Mouse (Mus musculus) liver, embryonic 12.5 days (tissue): Measurements from ENCODE around the gene Cfap54. TPM values are rescaled to one million over a fixed set of nuclear protein-coding genes. Genes with fewer than 3 reads are reported as not detected.

ENCODE experiments used
- ATAC-seq: fragments of 200-750 bp; cut with Nextera tagmentation; 2 replicates; pipeline ENCODE4 v1.8.0; 2017; ENCODE audit warnings: moderate number of reproducible peaks, mild to moderate bottlenecking, moderate library complexity
- H3K27ac ChIP-seq: fragments of 300-500 bp; sonication (generic); 2 replicates; pipeline ENCODE4 v1.5.1; 2016; ENCODE audit warnings: mild to moderate bottlenecking
- H3K27me3 ChIP-seq: fragments of 300-500 bp; sonication (generic); replicated peaks from 2 replicates; pipeline ENCODE4 v1.6.1; 2016; ENCODE audit warnings: mild to moderate bottlenecking, moderate library complexity
- H3K36me3 ChIP-seq: fragments of 300-500 bp; sonication (generic); 2 replicates; pipeline ENCODE4 v1.6.1; 2016; ENCODE audit warnings: mild to moderate bottlenecking, moderate library complexity
- H3K4me1 ChIP-seq: fragments of 300-500 bp; sonication (generic); 2 replicates; pipeline ENCODE4 v1.6.1; 2016
- H3K4me2 ChIP-seq: fragments of 300-500 bp; sonication (generic); 2 replicates; pipeline ENCODE4 v1.6.1; 2016; ENCODE audit warnings: mild to moderate bottlenecking, moderate library complexity
- H3K4me3 ChIP-seq: fragments of 300-500 bp; sonication (generic); 2 replicates; pipeline ENCODE4 v1.5.1; 2016; ENCODE audit warnings: mild to moderate bottlenecking, moderate library complexity
- H3K9ac ChIP-seq: fragments of 300-500 bp; sonication (generic); 2 replicates; pipeline ENCODE4 v1.6.1; 2016; ENCODE audit warnings: mild to moderate bottlenecking, moderate library complexity
- H3K9me3 ChIP-seq: fragments of 300-500 bp; sonication (generic); replicated peaks from 2 replicates; pipeline ENCODE4 v1.6.1; 2016; ENCODE audit warnings: mild to moderate bottlenecking, moderate library complexity
- WGBS: fragments of 180-500 bp; shearing (Covaris S2); methylation state at CpG from one replicate; pipeline ENCODE4 v1.1.7; 2016; ENCODE audit not compliant: insufficient replicate concordance; 5-methylcytosine and 5-hydroxymethylcytosine counted together
- polyA plus RNA-seq: library from polyadenylated mRNA; unstranded; fragments of >200 nt; fragmentation: Nextera tagmentation; extraction: Ambion mirVana; gene quantifications from 2 replicates; pipeline ENCODE4 v1.2.1, GENCODE M21; 2016

Cfap54 gene
- polyA plus RNA-seq, 1 experiment from 2014 or later: 0.12 TPM

DNA sequence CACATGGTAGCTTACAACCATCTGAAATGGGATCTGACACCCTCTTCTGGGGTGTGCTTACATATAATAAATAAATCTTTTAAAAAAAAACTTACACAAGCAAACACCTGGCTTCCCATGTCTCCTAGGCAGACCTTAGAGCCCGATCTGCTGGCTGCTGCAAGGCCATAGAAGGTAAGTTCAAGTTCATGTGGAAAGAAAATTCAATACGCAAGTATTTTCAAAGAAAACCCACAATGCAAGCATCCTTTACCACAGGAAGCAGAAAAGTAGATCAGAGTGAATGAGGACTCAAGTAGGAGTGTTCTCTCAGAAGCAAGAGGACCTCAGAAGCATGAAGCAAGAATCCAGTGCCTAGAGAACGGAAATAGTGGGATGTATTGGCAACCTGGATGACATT is 39.6 kb downstream of the Cfap54 start:
- no peaks in the 10 kb centered on the region for H3K4me1 ChIP-seq
- no peaks in the 10 kb centered on the region for H3K36me3 ChIP-seq
- ATAC-seq: no peak
- no peaks in the 10 kb centered on the region for H3K27me3 ChIP-seq
- H3K4me2 ChIP-seq: no peak overlapping the region
- no peak overlapping the region for H3K9ac ChIP-seq
- 69% methylated on average over 3 of the region's 3 CpGs for WGBS
- no peak overlapping the region for H3K27ac ChIP-seq
- no peak overlapping the region for H3K4me3 ChIP-seq
- no peaks in the 10 kb centered on the region for H3K9me3 ChIP-seq

GRCm38 (mm10) chr10:93041392-93041791 is 40.0 kb downstream of the Cfap54 start:
- H3K27me3 ChIP-seq: no peaks in the 10 kb centered on the region

DNA sequence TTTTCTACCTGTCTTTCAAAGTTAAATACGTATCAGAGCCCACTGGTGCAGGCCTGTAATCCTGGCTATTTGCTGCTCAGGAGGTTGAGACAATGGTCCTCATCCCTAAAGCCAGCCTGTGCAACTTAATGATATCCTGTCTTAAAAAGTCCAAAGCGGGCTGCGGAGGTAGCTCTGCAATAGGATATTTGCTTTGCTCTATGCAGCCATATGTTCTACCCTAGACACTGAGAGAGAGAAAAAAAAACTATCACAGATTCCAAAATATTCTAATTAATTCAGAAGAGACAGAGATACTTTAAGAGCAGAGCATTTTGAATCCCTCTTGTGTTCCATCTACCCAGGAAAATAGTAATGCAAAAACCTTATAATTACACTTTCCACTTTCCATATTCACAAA is 44.9 kb downstream of the Cfap54 start:
- 72% methylated on average over 3 of the region's 3 CpGs for WGBS
- ATAC-seq: no peak
- no peak overlapping the region for H3K27ac ChIP-seq
- H3K9me3 ChIP-seq: no peaks in the 10 kb centered on the region
- no peak overlapping the region for H3K4me3 ChIP-seq
- no peaks in the 10 kb centered on the region for H3K4me1 ChIP-seq
- no peak overlapping the region for H3K9ac ChIP-seq
- no peak overlapping the region for H3K4me2 ChIP-seq
- no peaks in the 10 kb centered on the region for H3K36me3 ChIP-seq
- no peaks in the 10 kb centered on the region for H3K27me3 ChIP-seq

More at GRCm38 (mm10) chr10:93041392-93041791, 40.0 kb downstream of the Cfap54 start:
- Histone ChIP-seq H3K27ac (no peak overlapping the region), H3K4me2 (no peak overlapping the region), H3K36me3 (no peaks in the 10 kb centered on the region), H3K4me1 (no peaks in the 10 kb centered on the region), H3K9ac (no peak overlapping the region), H3K4me3 (no peak overlapping the region), H3K9me3 (no peaks in the 10 kb centered on the region)
- no peak for ATAC-seq
- 52% methylated on average over 4 of the region's 4 CpGs for WGBS

DNA sequence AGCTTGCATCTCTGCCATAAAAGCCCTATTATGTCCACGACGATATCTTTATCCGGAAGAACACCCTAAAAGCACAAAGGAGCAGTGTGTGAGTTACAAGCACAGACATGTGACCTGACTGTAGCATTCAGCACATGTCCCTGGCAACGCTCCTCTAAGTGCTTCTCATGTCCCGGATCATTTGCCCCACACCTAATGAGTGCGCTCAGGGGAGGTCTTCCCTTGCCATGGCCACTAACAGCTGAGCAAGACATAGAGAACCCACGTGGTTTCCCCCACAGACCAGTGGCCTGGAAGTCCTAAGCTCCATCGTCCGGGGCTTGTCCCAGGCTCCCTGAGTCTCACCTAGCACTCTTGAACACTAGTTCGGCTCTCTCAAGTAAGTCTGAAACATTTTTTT is 45.9 kb downstream of the Cfap54 start:
- 66% methylated on average over 10 of the region's 10 CpGs for WGBS
- Histone ChIP-seq H3K4me2 (no peak overlapping the region), H3K4me3 (no peak overlapping the region), H3K36me3 (no peaks in the 10 kb centered on the region), H3K27me3 (no peaks in the 10 kb centered on the region), H3K27ac (no peak overlapping the region), H3K4me1 (no peaks in the 10 kb centered on the region), H3K9ac (no peak overlapping the region), H3K9me3 (no peaks in the 10 kb centered on the region)
- ATAC-seq: no peak

DNA sequence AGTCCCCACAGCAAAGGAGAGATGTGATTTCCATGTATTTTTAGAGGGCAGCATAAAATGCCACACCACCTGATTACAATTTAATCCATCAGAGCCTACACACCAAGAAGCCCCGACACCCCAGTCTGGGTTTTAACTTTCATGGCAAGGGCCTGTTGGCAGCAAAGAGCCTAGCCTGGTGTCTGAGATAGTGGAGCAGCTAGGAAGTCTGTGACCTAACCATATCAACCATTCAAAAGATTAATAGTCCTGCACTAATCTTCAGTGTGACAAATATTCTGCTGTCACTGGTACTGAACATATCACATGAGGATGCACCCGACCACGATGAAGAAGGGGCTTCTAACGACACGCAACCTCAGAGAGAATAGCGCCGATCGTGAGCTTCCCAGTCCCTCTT is 58.1 kb downstream of the Cfap54 start:
- 47% methylated on average over 8 of the region's 8 CpGs for WGBS

GRCm38 (mm10) chr10:93014059-93014795 is 67.2 kb downstream of the Cfap54 start:
- Histone ChIP-seq H3K9me3 (no peaks in the 10 kb centered on the region), H3K27ac (no peak overlapping the region), H3K36me3 (no peaks in the 10 kb centered on the region), H3K4me3 (no peak overlapping the region), H3K9ac (no peak overlapping the region), H3K4me2 (no peak overlapping the region), H3K4me1 (no peaks in the 10 kb centered on the region), H3K27me3 (no peaks in the 10 kb centered on the region)
- no peak for ATAC-seq
- WGBS: 48% methylated on average over 8 of the region's 8 CpGs

More for the DNA sequence above, 58.1 kb downstream of the Cfap54 start:
- Histone ChIP-seq H3K9ac (no peak overlapping the region), H3K9me3 (no peaks in the 10 kb centered on the region), H3K4me3 (no peak overlapping the region), H3K36me3 (no peaks in the 10 kb centered on the region), H3K27ac (no peak overlapping the region), H3K4me2 (no peak overlapping the region), H3K4me1 (no peaks in the 10 kb centered on the region), H3K27me3 (peaks cover 7% of the 10 kb centered on the region; the same call in 1 of the 2 replicates)
- ATAC-seq: no peak

GRCm38 (mm10) chr10:93011085-93011484 is 70.3 kb downstream of the Cfap54 start:
- Histone ChIP-seq H3K4me1 (no peaks in the 10 kb centered on the region), H3K9ac (no peak overlapping the region), H3K4me2 (no peak overlapping the region), H3K27ac (no peak overlapping the region), H3K36me3 (no peaks in the 10 kb centered on the region), H3K9me3 (no peaks in the 10 kb centered on the region), H3K27me3 (no peaks in the 10 kb centered on the region), H3K4me3 (no peak overlapping the region)
- ATAC-seq: no peak
- 68% methylated on average over 14 of the region's 14 CpGs for WGBS

GRCm38 (mm10) chr10:93006970-93007369 is 74.4 kb downstream of the Cfap54 start:
- Histone ChIP-seq H3K9ac (no peak overlapping the region), H3K27me3 (no peaks in the 10 kb centered on the region), H3K9me3 (no peaks in the 10 kb centered on the region), H3K4me1 (no peaks in the 10 kb centered on the region), H3K4me3 (no peak overlapping the region), H3K27ac (no peak overlapping the region), H3K36me3 (no peaks in the 10 kb centered on the region), H3K4me2 (no peak overlapping the region)
- ATAC-seq: no peak
- WGBS: 14% methylated on average over 3 of the region's 3 CpGs

DNA sequence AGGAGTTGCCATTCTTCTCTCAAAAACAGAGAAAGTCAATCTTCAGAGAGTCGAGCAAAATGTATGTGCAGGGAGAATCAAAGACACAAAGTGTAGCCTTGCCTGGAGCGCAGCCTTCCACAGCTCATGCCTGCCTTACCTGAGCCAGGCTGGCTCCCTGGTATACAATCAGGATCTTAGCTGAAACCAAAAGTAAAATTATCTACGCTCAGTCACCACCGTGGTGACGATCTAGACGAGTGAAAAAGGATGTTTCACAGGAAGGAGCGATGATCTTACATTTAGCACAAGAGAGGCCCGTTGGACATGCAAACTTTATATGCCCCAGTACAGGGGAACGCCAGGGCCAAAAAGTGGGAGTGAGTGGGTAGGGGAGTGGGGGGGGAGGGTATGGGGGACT is 75.0 kb downstream of the Cfap54 start:
- WGBS: 59% methylated on average over 9 of the region's 9 CpGs

GRCm38 (mm10) chr10:92998536-92998935 is 82.9 kb downstream of the Cfap54 start:
- Histone ChIP-seq H3K4me1 (no peaks in the 10 kb centered on the region), H3K9me3 (no peaks in the 10 kb centered on the region)
- 70% methylated on average over 9 of the region's 9 CpGs for WGBS

More for the DNA sequence above, 75.0 kb downstream of the Cfap54 start:
- no peak for ATAC-seq
- Histone ChIP-seq H3K9me3 (no peaks in the 10 kb centered on the region), H3K36me3 (no peaks in the 10 kb centered on the region), H3K9ac (no peak overlapping the region), H3K27me3 (no peaks in the 10 kb centered on the region), H3K4me2 (no peak overlapping the region), H3K4me3 (no peak overlapping the region), H3K27ac (no peak overlapping the region), H3K4me1 (no peaks in the 10 kb centered on the region)

GRCm38 (mm10) chr10:92995186-92995585 is 86.2 kb downstream of the Cfap54 start:
- ATAC-seq: no peak
- H3K9me3 ChIP-seq: no peaks in the 10 kb centered on the region
- no peaks in the 10 kb centered on the region for H3K36me3 ChIP-seq
- no peaks in the 10 kb centered on the region for H3K4me1 ChIP-seq
- no peak overlapping the region for H3K4me3 ChIP-seq
- no peaks in the 10 kb centered on the region for H3K27me3 ChIP-seq
- no peak overlapping the region for H3K4me2 ChIP-seq
- 72% methylated on average over 7 of the region's 7 CpGs for WGBS
- H3K27ac ChIP-seq: no peak overlapping the region
- H3K9ac ChIP-seq: no peak overlapping the region

More at GRCm38 (mm10) chr10:92998536-92998935, 82.9 kb downstream of the Cfap54 start:
- no peak overlapping the region for H3K4me3 ChIP-seq
- no peaks in the 10 kb centered on the region for H3K36me3 ChIP-seq
- ATAC-seq: no peak
- no peak overlapping the region for H3K9ac ChIP-seq
- H3K27me3 ChIP-seq: no peaks in the 10 kb centered on the region
- H3K27ac ChIP-seq: no peak overlapping the region
- no peak overlapping the region for H3K4me2 ChIP-seq

DNA sequence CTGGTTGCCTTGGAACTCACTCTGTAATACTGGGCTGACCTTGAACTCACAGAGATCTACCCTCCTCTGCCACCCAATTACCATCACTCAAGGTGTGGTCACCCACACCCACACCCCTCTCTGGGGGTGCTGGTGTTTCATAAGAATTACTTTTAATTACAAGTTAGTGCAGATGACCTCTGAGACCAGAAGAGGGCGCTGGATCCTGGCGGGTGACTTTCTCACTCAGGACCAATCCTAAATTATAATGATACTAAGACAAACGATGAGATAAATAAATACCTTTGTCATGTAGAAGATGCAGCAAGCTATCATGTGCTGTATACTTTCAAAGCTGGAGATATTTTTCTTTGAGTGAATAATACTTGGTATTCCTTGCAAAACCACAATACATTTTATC is 87.1 kb downstream of the Cfap54 start:
- no peaks in the 10 kb centered on the region for H3K36me3 ChIP-seq
- H3K9ac ChIP-seq: no peak overlapping the region
- no peak for ATAC-seq
- H3K4me2 ChIP-seq: no peak overlapping the region
- no peak overlapping the region for H3K4me3 ChIP-seq
- H3K27ac ChIP-seq: no peak overlapping the region
- H3K4me1 ChIP-seq: no peaks in the 10 kb centered on the region
- H3K27me3 ChIP-seq: no peaks in the 10 kb centered on the region
- H3K9me3 ChIP-seq: no peaks in the 10 kb centered on the region
- WGBS: 37% methylated on average over 3 of the region's 3 CpGs

DNA sequence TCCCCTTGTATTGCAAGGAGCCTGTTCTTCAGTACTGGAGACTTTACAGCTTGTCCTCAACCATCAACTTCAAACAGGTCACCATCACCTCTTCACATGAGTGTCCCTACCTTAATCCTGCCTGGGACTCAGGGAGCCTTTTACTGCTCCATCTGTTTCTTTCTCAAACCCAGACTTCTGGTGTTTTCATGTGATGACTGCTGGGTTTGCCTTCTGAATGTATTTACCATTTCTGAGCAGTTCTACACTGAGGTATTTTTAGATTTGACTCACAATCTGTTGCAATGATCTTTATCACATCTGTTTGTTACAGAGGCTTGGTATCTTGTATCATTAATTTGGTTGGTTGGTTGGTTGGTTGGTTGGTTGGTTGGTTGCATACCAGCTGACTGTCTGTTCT is 88.9 kb downstream of the Cfap54 start:
- ATAC-seq: no peak
- no peak overlapping the region for H3K27ac ChIP-seq
- no peaks in the 10 kb centered on the region for H3K4me1 ChIP-seq
- no peaks in the 10 kb centered on the region for H3K27me3 ChIP-seq
- no peak overlapping the region for H3K4me2 ChIP-seq
- no peaks in the 10 kb centered on the region for H3K36me3 ChIP-seq
- H3K9ac ChIP-seq: no peak overlapping the region
- H3K9me3 ChIP-seq: no peaks in the 10 kb centered on the region
- H3K4me3 ChIP-seq: no peak overlapping the region
